Mouse (Mus musculus): ENCODE data around the gene Fgfr2. TPM values are rescaled to one million over a fixed set of nuclear protein-coding genes. Genes with fewer than 3 reads are reported as not detected.

Gene Fgfr2
- polyA plus RNA-seq, 1 experiment: 14.8 TPM

DNA sequence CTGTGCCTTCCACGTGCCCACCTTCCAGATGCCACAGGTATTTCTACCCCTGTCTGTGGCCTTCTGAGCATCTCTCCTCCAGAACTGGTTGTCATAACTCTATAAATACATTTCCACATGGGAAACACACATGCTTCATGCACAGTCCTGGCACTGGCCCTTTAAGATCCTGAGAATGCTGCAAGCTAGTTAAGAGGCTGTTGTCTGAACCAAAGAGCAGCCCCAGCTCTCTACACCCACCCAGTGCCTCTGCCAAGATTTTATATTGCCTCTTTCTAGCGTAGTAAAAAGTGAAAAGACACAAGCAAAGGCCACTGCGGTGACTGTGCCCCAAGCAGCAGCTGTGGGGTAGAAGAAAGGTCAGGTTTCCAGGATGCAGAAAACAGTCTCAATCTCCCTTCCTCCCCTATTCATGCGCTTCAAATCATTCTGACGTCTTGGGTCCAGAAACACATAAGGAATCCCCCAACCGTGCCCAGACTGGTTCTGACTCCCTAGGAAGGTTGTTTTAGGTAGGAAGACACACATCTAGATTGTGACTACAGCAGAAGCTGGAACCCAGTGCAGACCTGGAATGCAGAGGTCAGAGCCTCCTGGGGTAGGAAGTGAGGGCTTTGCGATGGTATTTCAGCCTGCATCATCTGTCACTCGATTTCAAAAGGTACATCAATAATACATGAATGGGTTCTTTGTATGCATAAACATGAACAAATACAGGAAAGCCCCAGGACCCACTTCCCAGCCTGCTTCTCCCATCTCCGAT lies 1195.7 kb downstream of the Fgfr2 start:
- TF ChIP-seq POLR2A (IDR thresholded peaks at IDR 0.05; ENCODE audit: low read depth, low read length) (no peak), CTCF (conservative IDR thresholded peaks at IDR 0.05; ENCODE audit: insufficient read depth, insufficient read length, low read depth, low read length) (no peak)
- Histone ChIP-seq H3K4me3 (ENCODE audit: insufficient read depth, low read depth, low read length) (no peak overlapping the region), H3K27me3 (replicated peaks; ENCODE audit: control insufficient read depth, insufficient read depth, low read length) (no peaks in the 10 kb centered on the region; the same call in 1 of the 2 replicates), H3K36me3 (ENCODE audit: control insufficient read depth, insufficient read depth, low read length) (no peaks in the 10 kb centered on the region), H3K27ac (ENCODE audit: insufficient read depth, low read depth, low read length) (no peak overlapping the region), H3K4me1 (ENCODE audit: control insufficient read depth, insufficient read depth, low read length) (no peaks in the 10 kb centered on the region)
- DNase-seq: no peak
- WGBS: 20% methylated on average over 9 of the region's 9 CpGs

DNA sequence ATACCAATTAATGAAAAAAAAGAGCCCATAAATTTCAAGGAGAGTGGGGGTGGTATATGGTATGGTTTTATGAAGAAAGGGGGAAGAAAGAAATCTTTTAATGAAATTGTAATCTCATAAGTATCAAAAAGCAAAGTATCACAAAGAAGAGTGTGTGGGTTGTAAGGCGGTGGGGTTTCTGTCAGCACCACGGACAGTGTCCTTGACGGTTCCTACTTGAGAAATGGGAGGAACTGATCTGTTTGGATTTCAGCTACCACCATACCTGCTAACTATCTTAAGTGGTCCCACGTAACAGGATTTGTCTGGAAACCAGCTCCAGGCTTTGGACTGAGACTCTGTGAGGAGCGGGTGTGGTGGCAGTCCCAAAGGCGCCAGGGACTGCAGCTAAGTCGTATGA lies 1205.8 kb downstream of the Fgfr2 start:
- Histone ChIP-seq H3K27ac (ENCODE audit: insufficient read depth, low read depth, low read length) (no peak overlapping the region), H3K4me1 (ENCODE audit: control insufficient read depth, insufficient read depth, low read length) (no peaks in the 10 kb centered on the region), H3K27me3 (replicated peaks; ENCODE audit: control insufficient read depth, insufficient read depth, low read length) (no peaks in the 10 kb centered on the region), H3K4me3 (ENCODE audit: insufficient read depth, low read depth, low read length) (no peak overlapping the region), H3K36me3 (ENCODE audit: control insufficient read depth, insufficient read depth, low read length) (no peaks in the 10 kb centered on the region)
- no peak for DNase-seq
- whole genome bisulfite sequencing: 45% methylated on average over 7 of the region's 7 CpGs
- no peak for TF ChIP-seq CTCF (conservative IDR thresholded peaks at IDR 0.05; ENCODE audit: insufficient read depth, insufficient read length, low read depth, low read length)
- no peak for TF ChIP-seq POLR2A (IDR thresholded peaks at IDR 0.05; ENCODE audit: low read depth, low read length)

DNA sequence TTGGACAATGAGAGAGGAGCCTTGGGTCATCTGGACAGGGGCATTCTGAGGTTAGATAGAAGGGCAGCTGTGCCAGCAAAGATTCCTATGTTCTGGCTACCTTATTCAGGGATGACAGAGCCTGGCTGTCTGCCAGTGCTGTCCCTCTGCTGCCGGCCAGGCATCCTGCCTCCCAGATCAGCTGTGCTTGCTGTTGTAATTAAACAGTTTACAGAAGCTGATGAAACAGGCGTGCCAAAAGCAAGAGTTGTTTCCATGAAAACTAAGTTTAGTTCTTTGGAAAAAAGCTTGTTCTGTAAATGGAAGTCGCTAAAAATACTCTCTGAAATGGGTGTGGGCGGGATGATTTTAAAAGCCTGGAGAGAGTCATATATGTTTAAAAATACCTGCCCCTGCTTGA lies 1213.5 kb downstream of the Fgfr2 start:
- no peak for DNase-seq
- Histone ChIP-seq H3K36me3 (ENCODE audit: control insufficient read depth, insufficient read depth, low read length) (no peaks in the 10 kb centered on the region), H3K4me3 (ENCODE audit: insufficient read depth, low read depth, low read length) (no peak overlapping the region), H3K27me3 (replicated peaks; ENCODE audit: control insufficient read depth, insufficient read depth, low read length) (no peaks in the 10 kb centered on the region), H3K4me1 (ENCODE audit: control insufficient read depth, insufficient read depth, low read length) (no peaks in the 10 kb centered on the region), H3K27ac (ENCODE audit: insufficient read depth, low read depth, low read length) (no peak overlapping the region)
- TF ChIP-seq POLR2A (IDR thresholded peaks at IDR 0.05; ENCODE audit: low read depth, low read length): no peak
- TF ChIP-seq CTCF (conservative IDR thresholded peaks at IDR 0.05; ENCODE audit: insufficient read depth, insufficient read length, low read depth, low read length): no peak
- WGBS: 52% methylated on average over 4 of the region's 4 CpGs

DNA sequence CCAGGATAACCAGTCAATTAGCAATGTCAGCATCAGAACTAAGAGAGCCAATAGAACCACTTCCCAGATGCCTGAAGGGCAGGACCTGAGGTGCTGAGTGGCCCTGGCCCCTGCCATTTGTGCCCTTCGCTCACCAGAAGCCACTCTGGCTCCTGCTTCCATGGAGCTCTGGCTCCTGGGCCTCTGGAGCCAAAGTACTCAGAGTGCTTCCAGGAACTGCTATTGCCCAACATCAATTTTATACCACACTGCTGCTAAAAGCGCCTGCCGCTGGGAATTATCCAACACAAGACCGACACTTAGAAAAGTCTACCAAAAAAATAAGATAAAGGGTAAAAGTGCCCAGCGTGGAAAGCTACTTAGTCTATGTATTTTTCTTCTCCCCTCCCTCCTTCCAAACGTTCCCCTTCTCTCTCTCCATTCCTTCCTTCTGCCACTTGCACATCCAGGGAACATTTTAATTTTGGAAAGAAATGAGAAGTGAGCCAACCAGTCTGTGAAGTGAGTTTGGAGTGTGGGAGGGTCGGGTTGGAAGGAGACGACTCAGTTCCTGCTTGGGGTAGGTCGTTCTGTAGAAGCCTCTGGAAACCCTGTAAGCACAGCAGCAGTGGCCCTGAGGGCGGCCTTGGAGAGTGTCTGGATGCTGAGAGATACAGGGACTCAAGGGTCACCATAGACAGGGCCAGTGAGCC lies 1216.5 kb downstream of the Fgfr2 start:
- TF ChIP-seq POLR2A (IDR thresholded peaks at IDR 0.05; ENCODE audit: low read depth, low read length): no peak
- no peak overlapping the region for H3K4me3 ChIP-seq (ENCODE audit: insufficient read depth, low read depth, low read length)
- DNase-seq: no peak
- H3K4me1 ChIP-seq (ENCODE audit: control insufficient read depth, insufficient read depth, low read length): no peaks in the 10 kb centered on the region
- H3K36me3 ChIP-seq (ENCODE audit: control insufficient read depth, insufficient read depth, low read length): no peaks in the 10 kb centered on the region
- H3K27me3 ChIP-seq (replicated peaks; ENCODE audit: control insufficient read depth, insufficient read depth, low read length): no peaks in the 10 kb centered on the region
- 71% methylated on average over 10 of the region's 10 CpGs for WGBS
- no peak overlapping the region for H3K27ac ChIP-seq (ENCODE audit: insufficient read depth, low read depth, low read length)

DNA sequence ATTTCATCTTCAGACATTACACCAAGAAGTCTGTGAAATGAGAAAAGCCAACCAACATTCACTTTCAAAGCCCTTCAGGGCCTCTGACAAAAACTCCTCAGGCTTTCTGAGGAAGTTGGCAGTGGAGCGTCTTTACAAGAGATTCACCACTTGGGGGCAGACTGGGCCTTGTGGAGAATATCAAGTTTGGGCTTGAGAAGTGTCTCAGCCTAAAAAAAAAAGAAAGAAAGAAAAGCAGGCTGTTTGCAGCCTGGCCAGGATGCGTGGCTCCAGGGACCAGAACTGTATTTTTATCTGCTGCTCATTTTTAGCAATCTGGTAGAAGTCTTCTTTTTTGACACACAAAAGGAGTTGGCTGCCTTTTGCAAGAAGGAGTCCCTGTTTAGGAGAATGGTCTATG lies 1223.8 kb downstream of the Fgfr2 start:
- DNase-seq: peak; percentile 62
- Histone ChIP-seq H3K36me3 (ENCODE audit: control insufficient read depth, insufficient read depth, low read length) (no peaks in the 10 kb centered on the region), H3K4me3 (ENCODE audit: insufficient read depth, low read depth, low read length) (no peak overlapping the region), H3K4me1 (ENCODE audit: control insufficient read depth, insufficient read depth, low read length) (no peaks in the 10 kb centered on the region), H3K27ac (ENCODE audit: insufficient read depth, low read depth, low read length) (no peak overlapping the region), H3K27me3 (replicated peaks; ENCODE audit: control insufficient read depth, insufficient read depth, low read length) (no peaks in the 10 kb centered on the region)
- 10% methylated on average over 2 of the region's 2 CpGs for WGBS
- no peak for TF ChIP-seq POLR2A (IDR thresholded peaks at IDR 0.05; ENCODE audit: low read depth, low read length)
- peak; percentile 54 for TF ChIP-seq CTCF (conservative IDR thresholded peaks at IDR 0.05; ENCODE audit: insufficient read depth, insufficient read length, low read depth, low read length)

DNA sequence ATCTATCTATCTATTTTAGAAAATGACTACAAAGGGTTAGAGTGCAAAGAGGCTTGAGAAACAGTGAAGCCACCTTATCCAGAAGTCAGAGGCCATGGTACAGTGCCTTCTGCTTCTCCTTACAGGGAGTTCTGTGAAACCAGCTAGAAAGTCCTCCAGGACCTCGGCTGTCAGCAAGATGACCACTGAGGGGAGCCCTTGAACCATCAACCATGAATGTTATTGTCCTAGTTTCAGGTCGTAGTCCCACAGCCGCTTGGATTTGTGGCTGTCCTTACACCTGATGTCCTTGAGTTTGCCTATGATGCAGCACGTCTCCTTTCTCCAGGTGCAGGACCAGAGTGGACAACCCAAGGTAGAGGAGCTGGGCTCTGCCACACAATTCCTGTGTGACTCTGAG lies 1225.9 kb downstream of the Fgfr2 start:
- H3K4me3 ChIP-seq (ENCODE audit: insufficient read depth, low read depth, low read length): no peak overlapping the region
- peak; percentile 8 for DNase-seq
- H3K4me1 ChIP-seq (ENCODE audit: control insufficient read depth, insufficient read depth, low read length): no peaks in the 10 kb centered on the region
- H3K36me3 ChIP-seq (ENCODE audit: control insufficient read depth, insufficient read depth, low read length): no peaks in the 10 kb centered on the region
- no peaks in the 10 kb centered on the region for H3K27me3 ChIP-seq (replicated peaks; ENCODE audit: control insufficient read depth, insufficient read depth, low read length)
- WGBS: 11% methylated on average over 4 of the region's 4 CpGs
- TF ChIP-seq POLR2A (IDR thresholded peaks at IDR 0.05; ENCODE audit: low read depth, low read length) (no peak), CTCF (conservative IDR thresholded peaks at IDR 0.05; ENCODE audit: insufficient read depth, insufficient read length, low read depth, low read length) (peak; percentile 51)
- H3K27ac ChIP-seq (ENCODE audit: insufficient read depth, low read depth, low read length): no peak overlapping the region

DNA sequence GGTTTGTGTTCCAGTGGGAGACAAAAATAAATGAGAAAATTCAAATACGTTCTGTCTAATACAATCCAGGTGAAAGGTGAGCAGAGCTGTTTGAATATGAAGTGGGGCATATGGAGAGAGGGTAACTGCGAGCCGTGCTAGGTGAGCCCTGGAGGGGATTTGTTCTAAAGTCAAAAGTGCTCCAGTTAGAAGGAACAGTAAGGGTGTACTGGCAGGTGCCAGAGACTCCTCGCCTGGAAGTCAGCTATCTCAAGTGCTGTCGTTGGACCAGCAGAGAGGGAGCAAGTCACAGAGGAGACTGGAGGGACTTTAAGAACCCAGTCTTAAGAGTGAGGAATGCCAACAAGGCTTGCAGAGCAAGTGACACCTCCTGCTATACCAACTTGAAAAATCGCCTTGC lies 1240.3 kb downstream of the Fgfr2 start:
- H3K36me3 ChIP-seq (ENCODE audit: control insufficient read depth, insufficient read depth, low read length): no peaks in the 10 kb centered on the region
- H3K27me3 ChIP-seq (replicated peaks; ENCODE audit: control insufficient read depth, insufficient read depth, low read length): no peaks in the 10 kb centered on the region
- no peak overlapping the region for H3K27ac ChIP-seq (ENCODE audit: insufficient read depth, low read depth, low read length)
- 62% methylated on average over 6 of the region's 6 CpGs for WGBS
- H3K4me1 ChIP-seq (ENCODE audit: control insufficient read depth, insufficient read depth, low read length): no peaks in the 10 kb centered on the region
- no peak for DNase-seq
- no peak overlapping the region for H3K4me3 ChIP-seq (ENCODE audit: insufficient read depth, low read depth, low read length)
- no peak for TF ChIP-seq CTCF (conservative IDR thresholded peaks at IDR 0.05; ENCODE audit: insufficient read depth, insufficient read length, low read depth, low read length)
- no peak for TF ChIP-seq POLR2A (IDR thresholded peaks at IDR 0.05; ENCODE audit: low read depth, low read length)

Data from kidney, adult 2 months (tissue).